ENCODE assay signal across 9 mouse cellular contexts in genomic region chr2:120539778-120540208, GRCm38 (mm10). TPM values are rescaled to one million over a fixed set of nuclear protein-coding genes. Genes with fewer than 3 reads are reported as not detected.
DNase-seq lines count a peak whose midpoint lies in the region; ATAC-seq lines count a peak whose summit lies in the region.
"Had no signal": no experiment of that assay in that cellular context is flagged by ENCODE, and none has a peak within 500 bp of the region (broad histone marks: within the 10 kb centered on the region; RNA-seq: fewer than 3 reads in every experiment).

No protein-coding gene starts in this region.

- H3K4me3 ChIP-seq in neural tube, embryonic 11.5 days (ENCODE audit: low read depth, low read length): no peak overlapping the region
- H3K4me3 ChIP-seq in embryonic facial prominence, embryonic 14.5 days (ENCODE audit: low read depth, low read length): peak overlapping the region; percentile 14
- peak overlapping the region; percentile 36 to 46 for H3K4me3 ChIP-seq in heart, embryonic 14.5 days (ENCODE audit: control insufficient read depth in 1 of 2, insufficient read depth in 1 of 2, low read depth in 1 of 2, low read length in 2 of 2)
- H3K4me3 ChIP-seq in liver, embryonic 16.5 days (ENCODE audit: low read depth, low read length): no peak overlapping the region

- H3K36me3 ChIP-seq in neural tube, embryonic 11.5 days (ENCODE audit: control insufficient read depth, insufficient read depth, low read length): 0 out of 2 replicates have a peak, but pooled peaks cover 2% of the 10 kb centered on the region
- peaks cover 25% of the 10 kb centered on the region for H3K36me3 ChIP-seq in embryonic facial prominence, embryonic 14.5 days (ENCODE audit: control insufficient read depth, insufficient read depth, low read length)
- H3K36me3 ChIP-seq in heart, embryonic 14.5 days (ENCODE audit: control insufficient read depth, insufficient read depth, low read length): peaks cover 35% of the 10 kb centered on the region
- peaks cover 3% of the 10 kb centered on the region; the same call in 1 of the 2 replicates for H3K36me3 ChIP-seq in liver, embryonic 16.5 days (ENCODE audit: control insufficient read depth, insufficient read depth)

- 41% methylated on average over 1 of the region's 1 CpGs for WGBS in neural tube, embryonic 11.5 days
- 4% methylated on average over 1 of the region's 1 CpGs for WGBS in embryonic facial prominence, embryonic 14.5 days
- WGBS in heart, embryonic 14.5 days: 3% methylated on average over 1 of the region's 1 CpGs
- WGBS in liver, embryonic 16.5 days (ENCODE audit: insufficient replicate concordance): 62% methylated on average over 1 of the region's 1 CpGs

- peak; percentile 37 for DNase-seq in neural tube, embryonic 11.5 days (ENCODE audit: low spot score)
- DNase-seq in neural tube, embryonic 10.5 days (ENCODE audit: extremely low spot score, low spot score): no peak
- peak; percentile 97 for DNase-seq in embryonic facial prominence, embryonic 14.5 days (ENCODE audit: low spot score)
- DNase-seq in kidney, postnatal 10 days: peak; percentile 88
- peak; percentile 9 for DNase-seq in ovary, postnatal 10 days (ENCODE audit: low spot score)
- no peak for DNase-seq in c-Kit-positive CD71-positive TER-119-positive erythroid progenitor cells, embryonic 14.5 days (ENCODE audit: low spot score)

- H3K9me3 ChIP-seq in neural tube, embryonic 11.5 days (ENCODE audit: control insufficient read depth, low read length): no peaks in the 10 kb centered on the region
- H3K9me3 ChIP-seq in embryonic facial prominence, embryonic 14.5 days (ENCODE audit: control insufficient read depth, low read length): no peaks in the 10 kb centered on the region
- no peaks in the 10 kb centered on the region for H3K9me3 ChIP-seq in heart, embryonic 14.5 days (ENCODE audit: control insufficient read depth, low read length)
- no peaks in the 10 kb centered on the region for H3K9me3 ChIP-seq in liver, embryonic 16.5 days (replicated peaks; ENCODE audit: control insufficient read depth, low read length)

- H3K4me2 ChIP-seq in neural tube, embryonic 11.5 days (ENCODE audit: low read depth): no peak overlapping the region
- no peak overlapping the region for H3K4me2 ChIP-seq in embryonic facial prominence, embryonic 14.5 days (ENCODE audit: low read depth, low read length)
- H3K4me2 ChIP-seq in heart, embryonic 14.5 days (ENCODE audit: low read length): peak overlapping the region; percentile 61
- no peak overlapping the region for H3K4me2 ChIP-seq in liver, embryonic 16.5 days (ENCODE audit: low read depth, low read length)

- no peak overlapping the region for H3K9ac ChIP-seq in neural tube, embryonic 11.5 days (ENCODE audit: low read length)
- H3K9ac ChIP-seq in embryonic facial prominence, embryonic 14.5 days (ENCODE audit: low read depth, low read length): no peak overlapping the region; the same call in 1 of the 2 replicates
- peak overlapping the region; percentile 63 for H3K9ac ChIP-seq in heart, embryonic 14.5 days (ENCODE audit: low read length)
- no peak overlapping the region for H3K9ac ChIP-seq in liver, embryonic 16.5 days (ENCODE audit: low read depth, low read length)

- no peaks in the 10 kb centered on the region for H3K4me1 ChIP-seq in neural tube, embryonic 11.5 days (ENCODE audit: control insufficient read depth, insufficient read depth, low read length)
- 0 out of 2 replicates have a peak, but pooled peaks cover 4% of the 10 kb centered on the region for H3K4me1 ChIP-seq in embryonic facial prominence, embryonic 14.5 days (ENCODE audit: control insufficient read depth, insufficient read depth, low read length)
- peaks cover 5 to 17% of the 10 kb centered on the region in 2 experiments for H3K4me1 ChIP-seq in heart, embryonic 14.5 days (ENCODE audit: control insufficient read depth in 2 of 2, insufficient read depth in 2 of 2, low read length in 2 of 2)
- H3K4me1 ChIP-seq in liver, embryonic 16.5 days (ENCODE audit: control insufficient read depth, low read depth, low read length): peaks cover 3% of the 10 kb centered on the region

- no peaks in the 10 kb centered on the region for H3K27me3 ChIP-seq in neural tube, embryonic 11.5 days (ENCODE audit: control insufficient read depth, insufficient read depth, low read length)
- no peaks in the 10 kb centered on the region for H3K27me3 ChIP-seq in embryonic facial prominence, embryonic 14.5 days (replicated peaks; ENCODE audit: control insufficient read depth, insufficient read depth, low read length)
- H3K27me3 ChIP-seq in heart, embryonic 14.5 days (ENCODE audit: control insufficient read depth, insufficient read depth, low read length): no peaks in the 10 kb centered on the region
- no peaks in the 10 kb centered on the region for H3K27me3 ChIP-seq in liver, embryonic 16.5 days (ENCODE audit: control insufficient read depth, insufficient read depth, low read depth, low read length)
- H3K27me3 ChIP-seq: Patski had no signal

- H3K27ac ChIP-seq in neural tube, embryonic 11.5 days (ENCODE audit: low read depth, low read length): no peak overlapping the region
- H3K27ac ChIP-seq in embryonic facial prominence, embryonic 14.5 days (replicated peaks; ENCODE audit: low read depth, low read length): peak overlapping the region; percentile 74
- H3K27ac ChIP-seq in heart, embryonic 14.5 days (replicated peaks in 1 of 2; ENCODE audit: control insufficient read depth in 1 of 2, insufficient read depth in 1 of 2, low read depth in 2 of 2, low read length in 2 of 2): peak overlapping the region; percentile 94 to 98
- peak overlapping the region; percentile 55 for H3K27ac ChIP-seq in liver, embryonic 16.5 days (ENCODE audit: low read length)

- peak; percentile 76 for ATAC-seq in neural tube, embryonic 11.5 days (ENCODE audit: insufficient read depth, low FRiP score, low TSS enrichment)
- peak; percentile 94 for ATAC-seq in embryonic facial prominence, embryonic 14.5 days (ENCODE audit: low read depth)
- peak; percentile 95 for ATAC-seq in heart, embryonic 14.5 days (ENCODE audit: insufficient number of reproducible peaks, insufficient read depth, low FRiP score, low read depth)
- ATAC-seq in liver, embryonic 16.5 days (ENCODE audit: low read depth): peak; percentile 87
- ATAC-seq: Patski had no signal

RNA-seq across cellular contexts. Expression of gene Zfp106, which starts 23.9 kb away (rescaled TPM):
- polyA plus RNA-seq in neural tube, embryonic 11.5 days (2014; fragmentation: Nextera tagmentation; extraction: Ambion mirVana): 63.6 and 68.5 TPM in 2 replicates
- polyA plus RNA-seq in embryonic facial prominence, embryonic 14.5 days (2014; fragmentation: Nextera tagmentation; extraction: Ambion mirVana): 65.4 and 70.5 TPM in 2 replicates
- polyA plus RNA-seq in heart, embryonic 14.5 days (2014; fragmentation: Nextera tagmentation; extraction: Ambion mirVana): 53.0 and 56.8 TPM in 2 replicates
- polyA plus RNA-seq in liver, embryonic 16.5 days (2015; fragmentation: Nextera tagmentation; extraction: Ambion mirVana): 15.2 and 15.6 TPM in 2 replicates

RNA-seq across cellular contexts. Expression of gene Snap23, which starts 27.7 kb away (rescaled TPM):
- 50.4 and 51.6 TPM in 2 replicates for polyA plus RNA-seq in neural tube, embryonic 11.5 days (2014; fragmentation: Nextera tagmentation; extraction: Ambion mirVana)
- polyA plus RNA-seq in embryonic facial prominence, embryonic 14.5 days (2014; fragmentation: Nextera tagmentation; extraction: Ambion mirVana): 47.8 and 51.2 TPM in 2 replicates
- polyA plus RNA-seq in heart, embryonic 14.5 days (2014; fragmentation: Nextera tagmentation; extraction: Ambion mirVana): 52.2 and 52.7 TPM in 2 replicates
- polyA plus RNA-seq in liver, embryonic 16.5 days (2015; fragmentation: Nextera tagmentation; extraction: Ambion mirVana): 24.2 and 27.1 TPM in 2 replicates

Comparison
In these comparisons a context has a peak if more than half of its experiments do, and no peak if none do; other contexts are left out.
1. DNase-seq: peak in neural tube, embryonic 11.5 days (single experiment), embryonic facial prominence, embryonic 14.5 days (single experiment), kidney, postnatal 10 days (single experiment) and ovary, postnatal 10 days (single experiment); none in neural tube, embryonic 10.5 days (single experiment) and c-Kit-positive CD71-positive TER-119-positive erythroid progenitor cells, embryonic 14.5 days (single experiment).
2. H3K4me3 ChIP-seq: peak in embryonic facial prominence, embryonic 14.5 days (single experiment) and heart, embryonic 14.5 days (2 of 2); none in neural tube, embryonic 11.5 days (single experiment) and liver, embryonic 16.5 days (single experiment).
3. Peak in every context shown above with its lines, with median percentiles within 50 percentile points of each other: ATAC-seq.